Mouse (Mus musculus) 3134 (cell line): ENCODE results near the gene Col4a6.

Source experiments
- DNase-seq: peaks from one replicate; pipeline ENCODE4 v3.0.0-alpha.2; 2011; ENCODE audit warnings: low spot score; ENCODE audit not compliant: insufficient read length; ENCODE audit errors: extremely low read depth

The Col4a6 gene

DNA sequence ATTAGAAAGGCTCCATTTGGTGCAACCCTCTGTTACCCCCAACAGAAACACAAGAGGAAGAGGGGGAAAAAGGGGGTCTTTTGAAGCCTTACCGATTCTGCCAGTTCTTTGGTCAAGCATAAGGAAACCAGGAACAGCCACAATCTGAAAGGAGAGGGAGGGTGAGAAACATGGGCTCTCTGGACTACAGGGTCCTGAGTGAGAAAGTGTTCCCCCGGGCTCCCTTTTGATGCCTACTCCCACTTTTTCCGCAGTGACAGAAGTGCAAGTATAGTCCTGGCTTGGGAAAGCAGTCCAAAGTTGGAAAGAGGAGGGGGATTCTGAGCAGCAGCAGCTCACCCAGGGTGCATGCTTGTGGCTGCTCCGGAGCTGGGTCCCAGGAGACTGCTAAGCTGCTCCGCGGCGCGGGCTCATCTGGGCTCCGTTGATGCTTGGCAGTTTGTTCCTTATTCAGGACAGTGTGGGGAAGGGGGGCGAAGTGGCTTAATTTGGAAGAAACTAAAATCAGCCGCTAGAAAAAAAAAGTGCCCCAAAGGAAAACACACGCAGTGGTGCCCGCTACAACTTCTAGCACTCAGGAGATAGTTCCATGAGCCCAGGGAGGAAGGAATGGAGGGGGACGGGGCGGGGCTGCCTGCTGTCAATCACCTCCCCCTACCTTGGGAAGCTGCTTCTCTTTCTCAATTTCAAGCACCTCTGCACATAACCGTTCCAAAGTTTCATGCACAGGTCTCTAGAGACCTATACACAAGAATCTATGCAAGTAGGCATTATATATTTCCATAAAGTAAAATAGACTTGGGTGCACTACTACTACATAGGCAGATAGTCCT is at the start of gene Col4a6:
Gene Col4a6 (minus strand): TSS at position 607 of the 833 bp plus-strand sequence.
- peak; percentile 61 for DNase-seq

DNA sequence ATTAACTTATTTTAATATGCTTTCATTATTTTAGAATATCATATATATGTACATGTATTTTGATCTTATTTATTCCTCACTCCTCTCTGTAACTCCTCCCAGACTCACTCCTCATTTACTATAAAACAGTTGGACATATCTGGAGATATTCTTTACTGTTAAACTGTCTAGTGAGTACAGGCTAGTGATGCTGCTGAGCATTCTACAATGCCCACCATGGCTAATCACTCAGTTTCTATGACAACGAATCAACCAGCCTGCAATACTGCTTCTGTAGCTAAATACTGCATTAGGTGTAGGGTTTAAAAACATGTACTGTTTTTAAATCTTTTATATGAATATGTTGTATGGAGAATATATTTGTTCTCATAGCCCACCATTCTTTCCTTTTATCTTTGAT is 29.2 kb upstream of the Col4a6 start:
- DNase-seq, result no peak

- DNase-seq, result no peak
Observed at GRCm38 (mm10) chrX:141494545-141494944, 20.7 kb upstream of the Col4a6 start.

DNA sequence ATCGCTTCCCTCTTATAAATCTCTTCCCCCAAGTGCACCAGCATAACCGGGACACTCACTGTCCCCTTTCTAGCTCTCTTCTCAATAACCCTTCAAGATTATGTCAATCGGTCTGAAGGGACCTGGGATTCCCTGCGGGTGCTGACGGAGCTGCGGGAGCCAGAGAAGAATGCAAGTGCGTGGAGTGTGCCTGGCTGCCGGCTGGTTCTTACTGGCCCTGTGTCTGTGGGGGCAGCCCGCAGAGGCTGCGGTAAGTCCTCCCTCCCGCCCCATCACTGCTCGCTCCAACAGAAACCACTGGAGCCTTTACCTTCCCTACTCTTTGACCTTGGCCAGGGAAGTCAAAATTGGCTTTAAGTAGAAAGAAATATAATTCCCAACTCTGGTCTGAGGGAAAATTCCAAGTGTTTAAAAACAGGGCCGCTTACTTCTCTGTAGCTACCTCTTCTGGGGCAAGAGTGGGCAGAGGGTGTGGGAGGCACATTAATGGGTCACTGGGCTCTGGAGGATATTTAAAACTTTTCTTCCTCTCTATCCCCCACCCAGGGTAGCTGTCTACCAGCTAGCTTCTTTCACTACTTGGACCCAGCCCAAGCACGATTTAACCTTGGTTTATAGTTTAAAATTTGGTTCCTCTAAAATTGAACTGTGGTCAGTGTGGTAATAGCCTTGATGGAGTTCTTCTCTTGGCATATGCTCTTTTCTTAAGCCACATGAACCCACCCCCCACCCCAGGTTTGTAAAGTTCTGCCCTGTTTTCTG is 1.9 kb upstream of the Col4a6 start:
- peak; percentile 6 for DNase-seq

DNA sequence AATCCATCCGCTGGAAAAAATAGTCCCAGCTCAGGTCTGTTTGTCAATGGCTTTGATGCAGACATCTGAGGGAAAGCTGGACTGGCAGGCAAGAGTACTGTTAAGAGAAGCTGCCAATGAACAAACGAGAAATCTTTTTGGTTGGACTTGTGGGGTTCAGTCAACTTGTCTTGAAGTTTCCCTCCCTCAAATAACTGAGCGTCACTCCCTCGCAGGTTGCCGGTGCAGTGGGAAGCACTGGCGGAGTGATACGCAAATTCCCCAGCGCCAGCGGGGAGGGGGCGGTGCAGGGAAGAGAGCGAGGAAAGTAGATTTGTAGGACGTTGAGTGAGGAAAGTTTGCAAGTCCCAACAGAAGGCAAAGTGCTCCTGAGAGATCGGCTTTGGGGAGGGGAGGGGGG is 1.2 kb upstream of the Col4a6 start, which contains the start of gene Col4a5:
Gene Col4a5 (plus strand): TSS at position 276 of the 400 bp plus-strand sequence.
- peak; percentile 86 for DNase-seq

- no peak for DNase-seq
Observed at GRCm38 (mm10) chrX:141447936-141448335, 25.9 kb downstream of the Col4a6 start.

DNA sequence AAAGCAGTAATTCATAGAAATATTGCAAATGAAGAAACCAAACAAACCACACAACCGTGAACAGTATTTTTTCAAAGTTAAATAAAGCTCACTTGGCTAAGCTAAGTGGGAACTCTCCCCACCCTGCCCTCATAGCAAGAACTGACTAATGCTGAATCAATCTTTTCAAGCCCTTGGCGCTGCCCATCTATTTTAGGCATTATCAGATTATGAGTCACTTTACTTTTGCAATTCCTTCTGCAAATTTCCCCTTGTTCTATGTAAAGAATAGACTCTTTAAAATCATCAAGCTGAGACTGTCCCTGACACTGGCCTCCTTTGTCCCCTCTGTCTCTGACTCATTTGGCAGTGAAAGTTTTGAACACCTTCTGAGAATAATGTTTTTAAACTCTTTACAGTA is 34.5 kb downstream of the Col4a6 start:
- DNase-seq, result peak; percentile 51

DNA sequence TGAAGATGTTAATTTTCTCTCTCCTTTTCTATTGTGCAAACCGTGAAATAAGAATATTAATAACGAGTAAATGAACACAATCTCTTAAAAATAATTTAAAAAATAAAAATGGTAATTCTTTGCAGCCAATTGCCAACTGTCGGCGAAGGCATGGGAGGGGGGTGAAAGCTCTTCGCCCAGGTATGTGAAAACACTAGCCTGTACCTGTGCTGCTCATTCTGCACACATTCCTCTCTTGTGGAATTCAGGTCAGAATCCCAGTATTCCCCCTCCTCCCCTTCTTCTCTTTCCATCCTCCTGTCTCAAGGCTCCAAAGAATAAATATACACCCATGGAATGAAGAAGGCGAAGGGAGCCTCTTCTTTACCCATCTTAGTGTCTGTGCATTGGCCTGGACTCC is 37.1 kb downstream of the Col4a6 start:
- DNase-seq, result no peak

DNA sequence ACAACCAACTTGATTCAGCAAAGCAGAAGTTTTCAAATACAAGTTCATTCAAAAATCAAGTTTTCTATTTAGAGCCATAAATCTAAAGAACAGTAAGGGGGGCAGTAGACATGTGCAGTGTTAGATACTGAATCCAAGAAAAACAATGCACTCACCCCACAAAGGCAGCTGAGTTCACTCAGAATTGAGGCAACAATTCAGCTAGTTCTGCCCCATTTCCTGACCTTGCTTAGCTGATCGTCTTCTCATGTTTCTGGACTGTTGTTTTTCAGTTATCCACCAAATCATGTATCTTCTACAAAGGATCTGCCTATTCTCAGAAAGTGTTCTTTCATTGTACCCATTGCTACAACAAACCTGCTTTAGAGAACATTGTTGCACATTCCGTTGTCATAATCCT is 58.6 kb downstream of the Col4a6 start:
- DNase-seq, result no peak

- no peak for DNase-seq
Observed at GRCm38 (mm10) chrX:141396243-141396642, 77.6 kb downstream of the Col4a6 start.

DNA sequence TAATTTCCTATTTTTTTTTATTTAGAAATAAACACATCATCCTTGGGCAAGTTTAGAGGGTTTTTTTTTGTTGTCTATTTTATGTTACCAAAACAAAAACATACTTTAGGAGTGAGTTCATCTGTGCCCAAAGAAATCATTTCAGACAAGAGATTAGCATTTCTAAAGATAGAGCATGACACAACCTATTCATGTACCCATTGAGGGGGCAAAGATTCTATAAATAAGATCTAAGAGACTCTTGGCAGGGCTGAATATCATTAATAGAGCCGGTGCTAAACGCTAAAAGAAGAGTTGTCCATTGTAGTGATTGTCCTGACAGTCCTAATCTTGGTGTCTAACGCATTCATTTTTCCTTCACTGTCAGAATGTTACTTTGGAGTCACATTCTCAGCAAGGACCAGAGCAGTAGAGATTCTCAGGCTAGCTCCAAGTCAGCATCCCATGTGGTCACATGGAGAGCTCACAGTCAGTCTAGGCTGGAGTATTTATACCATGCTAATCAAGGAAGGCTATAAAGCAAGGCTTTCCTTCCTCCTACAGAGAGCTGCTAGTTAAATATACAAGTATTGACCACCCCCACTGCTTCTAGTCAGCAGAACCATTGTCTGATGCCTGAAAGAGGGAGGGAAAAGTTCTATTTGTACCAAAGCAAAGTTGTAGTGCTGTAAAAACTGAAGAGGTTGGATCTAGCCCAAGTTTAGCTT is 88.3 kb downstream of the Col4a6 start:
- no peak for DNase-seq

- no peak for DNase-seq
Observed at GRCm38 (mm10) chrX:141384632-141385031, 89.2 kb downstream of the Col4a6 start.

- no peak for DNase-seq
Observed at GRCm38 (mm10) chrX:141370276-141370675, 103.6 kb downstream of the Col4a6 start.

GRCm38 (mm10) chrX:141363331-141363730 is 110.5 kb downstream of the Col4a6 start:
- DNase-seq, result peak; percentile 69

DNA sequence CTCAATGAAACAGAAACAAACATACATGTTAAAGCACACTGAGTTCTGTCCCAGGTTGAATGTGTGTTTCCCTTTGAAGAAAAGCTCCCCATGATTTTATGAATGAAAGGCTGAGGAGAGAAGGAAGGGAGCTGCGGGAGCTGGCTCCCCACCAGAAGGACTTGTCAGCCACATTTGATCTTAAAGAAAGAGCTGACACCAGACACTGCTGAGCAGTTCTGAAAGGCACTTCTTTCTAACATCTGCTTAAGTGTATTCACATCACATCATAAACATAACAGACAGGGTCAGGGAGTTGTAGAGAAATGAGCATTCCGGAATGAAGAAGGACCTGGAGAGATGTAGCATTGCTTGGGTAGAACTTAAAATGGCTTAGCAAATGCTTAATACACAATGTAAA is 132.5 kb downstream of the Col4a6 start:
- DNase-seq, result no peak

GRCm38 (mm10) chrX:141328044-141328443 is 145.8 kb downstream of the Col4a6 start:
- DNase-seq, result no peak

GRCm38 (mm10) chrX:141324201-141324600 is 149.7 kb downstream of the Col4a6 start:
- no peak for DNase-seq

DNA sequence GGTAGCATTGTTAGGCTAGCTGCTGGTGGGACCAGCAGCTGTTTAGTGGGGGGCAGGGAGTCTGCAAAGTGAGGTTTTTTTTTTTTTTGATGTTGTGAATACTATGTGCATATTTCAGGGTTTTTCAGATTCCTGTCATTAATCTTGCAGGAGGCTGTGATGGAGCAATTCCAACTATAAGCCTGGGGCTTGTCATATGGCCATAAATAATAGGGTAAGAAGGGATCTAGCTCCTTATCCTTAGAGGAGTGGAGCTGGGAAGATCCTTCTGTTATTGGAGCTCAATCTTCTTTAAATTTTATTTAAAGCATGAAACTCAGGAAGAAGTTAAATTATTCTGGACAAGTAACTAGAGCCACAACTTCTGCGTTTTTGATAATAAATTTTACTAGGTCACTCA is 157.7 kb downstream of the Col4a6 start:
- DNase-seq, result no peak

DNA sequence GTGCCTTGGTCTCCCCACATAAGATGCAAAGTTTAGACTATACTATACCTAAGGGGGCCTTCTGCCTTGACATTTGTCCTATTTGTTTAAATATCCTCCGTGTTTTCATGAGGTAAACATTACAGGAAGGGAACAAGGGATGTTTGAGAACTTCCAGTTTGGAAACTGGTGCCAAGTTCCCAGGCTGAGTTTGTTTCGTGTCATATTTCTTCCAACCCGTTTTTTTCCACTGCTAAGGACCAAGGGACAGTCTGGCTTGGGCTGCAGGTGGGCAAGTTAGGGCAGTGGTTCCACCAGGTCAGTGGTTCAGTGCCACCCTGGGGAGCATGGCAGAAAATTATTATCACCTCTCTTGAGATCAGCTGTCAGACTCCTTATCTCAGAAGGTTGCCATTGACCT is 158.1 kb downstream of the Col4a6 start:
- DNase-seq, result no peak

- peak; percentile 57 for DNase-seq
Observed at GRCm38 (mm10) chrX:141292702-141293462, 181.0 kb downstream of the Col4a6 start.
